13 mouse cellular contexts compared by ENCODE assay signal in the genomic region with DNA sequence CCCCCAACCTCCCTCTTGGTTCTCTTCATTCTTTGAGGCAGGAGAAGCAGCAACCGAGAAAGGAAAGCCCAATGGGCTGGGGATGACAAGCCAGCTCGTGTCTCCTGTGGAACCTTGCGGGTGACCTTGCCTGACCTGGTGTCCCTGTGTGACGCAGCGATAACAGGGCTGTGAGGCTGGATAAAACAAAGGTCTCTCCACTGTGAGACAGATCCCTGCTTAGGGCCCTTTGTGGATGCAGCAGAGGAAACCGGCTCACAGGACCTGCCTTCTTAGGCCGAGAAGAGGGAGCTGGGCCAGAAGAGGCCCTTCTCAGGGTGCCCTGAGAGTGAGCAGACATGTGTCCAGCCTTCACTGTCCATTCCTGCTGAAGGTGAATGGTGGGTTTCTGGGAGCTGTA. TPM values are rescaled to one million over a fixed set of nuclear protein-coding genes. Genes with fewer than 3 reads are reported as not detected.
DNase-seq lines count a peak whose midpoint lies in the region; ATAC-seq and TF ChIP-seq lines count a peak whose summit lies in the region.
"Had no signal": no experiment of that assay in that cellular context is flagged by ENCODE, and none has a peak within 500 bp of the region (broad histone marks: within the 10 kb centered on the region; RNA-seq: fewer than 3 reads in every experiment).

No protein-coding gene starts in this region.

- ATAC-seq in limb, embryonic 13.5 days (ENCODE audit: low FRiP score, low read depth), result no peak
- peak; percentile 54; the same call in 1 of the 2 replicates for ATAC-seq in G1E (ENCODE audit: extremely low read depth, insufficient number of reproducible peaks, low FRiP score, poor library complexity, severe bottlenecking)
- ATAC-seq in heart, embryonic 15.5 days (replicated peaks; ENCODE audit: insufficient number of reproducible peaks, insufficient read depth, low FRiP score, low read depth), result peak; percentile 72

- H3K4me3 ChIP-seq in limb, embryonic 13.5 days, result no peak overlapping the region
- no peak overlapping the region for H3K4me3 ChIP-seq in limb, embryonic 10.5 days
- no peak overlapping the region for H3K4me3 ChIP-seq in G1E (ENCODE audit: low read depth, low read length)
- no peak overlapping the region for H3K4me3 ChIP-seq in heart, embryonic 15.5 days
- no peak overlapping the region for H3K4me3 ChIP-seq in gastrocnemius, adult 2 months
- H3K4me3 ChIP-seq: embryonic facial prominence, embryonic 13.5 days; neural tube, embryonic 12.5 days; stomach, embryonic 15.5 days had no signal

- DNase-seq in limb, embryonic 10.5 days (ENCODE audit: low spot score), result no peak
- no peak for DNase-seq in G1E (ENCODE audit: low spot score)
- DNase-seq in adrenal gland, postnatal 14 days, result peak; percentile 64
- no peak for DNase-seq in gastrocnemius, adult 18-20 months (ENCODE audit: low spot score)
- no peak for DNase-seq in gastrocnemius, adult 2 months
- DNase-seq: cerebellum, adult 11 months; right cerebral cortex, postnatal 25 days had no signal

- no peak overlapping the region for H3K4me2 ChIP-seq in limb, embryonic 13.5 days (replicated peaks)
- peak overlapping the region; percentile 83 for H3K4me2 ChIP-seq in heart, embryonic 15.5 days
- H3K4me2 ChIP-seq: embryonic facial prominence, embryonic 13.5 days; neural tube, embryonic 12.5 days; stomach, embryonic 15.5 days had no signal

- H3K27me3 ChIP-seq in limb, embryonic 13.5 days, result peaks cover 52% of the 10 kb centered on the region
- H3K27me3 ChIP-seq in limb, embryonic 10.5 days (ENCODE audit: low read depth, poor library complexity, severe bottlenecking), result peaks cover 46% of the 10 kb centered on the region
- peaks cover 89% of the 10 kb centered on the region for H3K27me3 ChIP-seq in G1E (ENCODE audit: insufficient read depth, low read length)
- H3K27me3 ChIP-seq in heart, embryonic 15.5 days, result no peaks in the 10 kb centered on the region

- H3K36me3 ChIP-seq in limb, embryonic 13.5 days, result no peaks in the 10 kb centered on the region
- no peaks in the 10 kb centered on the region for H3K36me3 ChIP-seq in limb, embryonic 10.5 days
- H3K36me3 ChIP-seq in G1E (replicated peaks), result no peaks in the 10 kb centered on the region
- no peaks in the 10 kb centered on the region for H3K36me3 ChIP-seq in heart, embryonic 15.5 days
- H3K36me3 ChIP-seq: embryonic facial prominence, embryonic 13.5 days; neural tube, embryonic 12.5 days; stomach, embryonic 15.5 days had no signal

- peaks cover 20% of the 10 kb centered on the region for H3K4me1 ChIP-seq in limb, embryonic 13.5 days
- peaks cover 46% of the 10 kb centered on the region for H3K4me1 ChIP-seq in limb, embryonic 10.5 days
- peaks cover 15% of the 10 kb centered on the region for H3K4me1 ChIP-seq in G1E (ENCODE audit: insufficient read depth, low read depth, low read length)
- peaks cover 66% of the 10 kb centered on the region for H3K4me1 ChIP-seq in heart, embryonic 15.5 days (replicated peaks)

- TF ChIP-seq CTCF in G1E (IDR thresholded peaks at IDR 0.05; ENCODE audit: low read depth, low read length), result no peak
- TF ChIP-seq CTCF in gastrocnemius, adult 2 months (IDR thresholded peaks at IDR 0.05), result no peak

- 47% methylated on average over 7 of the region's 7 CpGs for WGBS in limb, embryonic 13.5 days
- WGBS in limb, embryonic 10.5 days, result 37% methylated on average over 7 of the region's 7 CpGs
- 19% methylated on average over 7 of the region's 7 CpGs for WGBS in heart, embryonic 15.5 days

- intact Hi-C loops in gastrocnemius, adult 2 months (cut with DNase I), result no loop called here

- no peaks in the 10 kb centered on the region for H3K9me3 ChIP-seq in limb, embryonic 13.5 days
- no peaks in the 10 kb centered on the region for H3K9me3 ChIP-seq in limb, embryonic 10.5 days (replicated peaks)
- H3K9me3 ChIP-seq in G1E (replicated peaks), result 0 out of 2 replicates have a peak, but pooled peaks cover 3% of the 10 kb centered on the region
- H3K9me3 ChIP-seq in heart, embryonic 15.5 days (replicated peaks), result no peaks in the 10 kb centered on the region
- H3K9me3 ChIP-seq: embryonic facial prominence, embryonic 13.5 days; neural tube, embryonic 12.5 days; stomach, embryonic 15.5 days had no signal

- no peak overlapping the region for H3K27ac ChIP-seq in limb, embryonic 13.5 days
- H3K27ac ChIP-seq in limb, embryonic 10.5 days, result no peak overlapping the region
- peak overlapping the region; percentile 95 for H3K27ac ChIP-seq in heart, embryonic 15.5 days
- no peak overlapping the region for H3K27ac ChIP-seq in gastrocnemius, adult 2 months
- H3K27ac ChIP-seq: embryonic facial prominence, embryonic 13.5 days; neural tube, embryonic 12.5 days; stomach, embryonic 15.5 days had no signal

- H3K9ac ChIP-seq in limb, embryonic 13.5 days, result peak overlapping the region; percentile 19; the same call in 1 of the 2 replicates
- peak overlapping the region; percentile 37; the same call in 1 of the 2 replicates for H3K9ac ChIP-seq in heart, embryonic 15.5 days
- H3K9ac ChIP-seq: embryonic facial prominence, embryonic 13.5 days; neural tube, embryonic 12.5 days; stomach, embryonic 15.5 days had no signal

RNA-seq across cellular contexts. Expression of a gene that starts 3.5 kb away (rescaled TPM):
- polyA plus RNA-seq in limb, embryonic 13.5 days (2015; fragmentation: Nextera tagmentation; extraction: Ambion mirVana), result 3.5 and 3.7 TPM in 2 replicates
- 1.7 and 2.6 TPM in 2 replicates for polyA plus RNA-seq in limb, embryonic 10.5 days (2016; fragmentation: Nextera tagmentation; extraction: Ambion mirVana)
- total RNA-seq in G1E (2014; fragmentation: Nextera tagmentation) (not detected in 2 replicates), G1E (2017) (not detected in 2 replicates)
- not detected in 2 replicates for polyA plus RNA-seq in G1E (2012)
- 7.1 and 8.4 TPM in 2 replicates for total RNA-seq in adrenal gland, postnatal 14 days (2021)
- polyA plus RNA-seq in heart, embryonic 15.5 days (2015; fragmentation: Nextera tagmentation; extraction: Ambion mirVana), result 24.0 and 24.5 TPM in 2 replicates
- total RNA-seq in gastrocnemius, adult 18-20 months (2021), result 1 to 10 TPM in 1 of 2 experiments, under 1 TPM in 1; 0.91 to 1.4 TPM
- 1 to 10 TPM in 1 of 2 experiments, under 1 TPM in 1; 0.50 to 1.2 TPM for total RNA-seq in gastrocnemius, adult 2 months (2021)
- total RNA-seq: left cerebral cortex, postnatal 36 days had no signal

RNA-seq across cellular contexts. Expression of a gene that starts 12.5 kb away (rescaled TPM):
- 23.4 and 25.1 TPM in 2 replicates for polyA plus RNA-seq in limb, embryonic 13.5 days (2015; fragmentation: Nextera tagmentation; extraction: Ambion mirVana)
- 22.0 and 25.8 TPM in 2 replicates for polyA plus RNA-seq in limb, embryonic 10.5 days (2016; fragmentation: Nextera tagmentation; extraction: Ambion mirVana)
- total RNA-seq in G1E (2014; fragmentation: Nextera tagmentation) (12.3 and 15.7 TPM in 2 replicates), G1E (2017) (5.6 and 6.5 TPM in 2 replicates)
- polyA plus RNA-seq in G1E (2012), result 2.0 and 2.3 TPM in 2 replicates
- total RNA-seq in adrenal gland, postnatal 14 days (2021), result 6.6 and 7.1 TPM in 2 replicates
- polyA plus RNA-seq in heart, embryonic 15.5 days (2015; fragmentation: Nextera tagmentation; extraction: Ambion mirVana), result 22.9 and 23.4 TPM in 2 replicates
- total RNA-seq in gastrocnemius, adult 18-20 months (2021), result 1 to 10 TPM; 3.5 to 4.3 TPM
- 1 to 10 TPM; 2.5 to 3.8 TPM for total RNA-seq in gastrocnemius, adult 2 months (2021)

RNA-seq across cellular contexts. Expression of a gene that starts 40.2 kb away (rescaled TPM):
- polyA plus RNA-seq in limb, embryonic 13.5 days (2015; fragmentation: Nextera tagmentation; extraction: Ambion mirVana), result 40.4 and 41.9 TPM in 2 replicates
- 56.8 and 60.5 TPM in 2 replicates for polyA plus RNA-seq in limb, embryonic 10.5 days (2016; fragmentation: Nextera tagmentation; extraction: Ambion mirVana)
- total RNA-seq in G1E (2014; fragmentation: Nextera tagmentation) (13.5 and 31.8 TPM in 2 replicates), G1E (2017) (50.5 and 63.3 TPM in 2 replicates)
- polyA plus RNA-seq in G1E (2012), result 108 and 114 TPM in 2 replicates
- total RNA-seq in adrenal gland, postnatal 14 days (2021), result 344 and 362 TPM in 2 replicates
- polyA plus RNA-seq in heart, embryonic 15.5 days (2015; fragmentation: Nextera tagmentation; extraction: Ambion mirVana), result 149 and 164 TPM in 2 replicates
- 10 to 100 TPM; 19.6 to 26.8 TPM for total RNA-seq in gastrocnemius, adult 18-20 months (2021)
- 10 to 100 TPM; 22.2 to 22.7 TPM for total RNA-seq in gastrocnemius, adult 2 months (2021)

RNA-seq across cellular contexts. Expression of a gene that starts 40.4 kb away (rescaled TPM):
- polyA plus RNA-seq in limb, embryonic 13.5 days (2015; fragmentation: Nextera tagmentation; extraction: Ambion mirVana), result 39.4 and 41.6 TPM in 2 replicates
- 50.8 and 54.1 TPM in 2 replicates for polyA plus RNA-seq in limb, embryonic 10.5 days (2016; fragmentation: Nextera tagmentation; extraction: Ambion mirVana)
- total RNA-seq in G1E (2014; fragmentation: Nextera tagmentation), result 8.5 and 17.7 TPM in 2 replicates
- total RNA-seq in G1E (2017), result 13.4 and 14.0 TPM in 2 replicates
- 17.1 and 20.2 TPM in 2 replicates for polyA plus RNA-seq in G1E (2012)
- 34.6 and 41.1 TPM in 2 replicates for total RNA-seq in adrenal gland, postnatal 14 days (2021)
- polyA plus RNA-seq in heart, embryonic 15.5 days (2015; fragmentation: Nextera tagmentation; extraction: Ambion mirVana), result 25.8 and 30.5 TPM in 2 replicates
- 10 to 100 TPM; 20.4 to 22.1 TPM for total RNA-seq in gastrocnemius, adult 18-20 months (2021)
- 10 to 100 TPM; 18.6 to 23.8 TPM for total RNA-seq in gastrocnemius, adult 2 months (2021)

RNA-seq across cellular contexts. Expression of a gene that starts 58.8 kb away (rescaled TPM):
- 51.8 and 53.3 TPM in 2 replicates for polyA plus RNA-seq in limb, embryonic 13.5 days (2015; fragmentation: Nextera tagmentation; extraction: Ambion mirVana)
- 56.9 and 61.0 TPM in 2 replicates for polyA plus RNA-seq in limb, embryonic 10.5 days (2016; fragmentation: Nextera tagmentation; extraction: Ambion mirVana)
- 34.5 and 36.0 TPM in 2 replicates for total RNA-seq in G1E (2014; fragmentation: Nextera tagmentation)
- total RNA-seq in G1E (2017), result 41.6 and 45.2 TPM in 2 replicates
- 60.5 and 61.0 TPM in 2 replicates for polyA plus RNA-seq in G1E (2012)
- total RNA-seq in adrenal gland, postnatal 14 days (2021), result 74.1 and 84.3 TPM in 2 replicates
- polyA plus RNA-seq in heart, embryonic 15.5 days (2015; fragmentation: Nextera tagmentation; extraction: Ambion mirVana), result 59.3 and 75.3 TPM in 2 replicates
- 10 to 100 TPM; 49.4 to 75.6 TPM for total RNA-seq in gastrocnemius, adult 18-20 months (2021)
- total RNA-seq in gastrocnemius, adult 2 months (2021), result 10 to 100 TPM; 43.7 to 70.1 TPM
